Mouse (Mus musculus): Measurements from ENCODE around the gene Cyb5r2.

DNA sequence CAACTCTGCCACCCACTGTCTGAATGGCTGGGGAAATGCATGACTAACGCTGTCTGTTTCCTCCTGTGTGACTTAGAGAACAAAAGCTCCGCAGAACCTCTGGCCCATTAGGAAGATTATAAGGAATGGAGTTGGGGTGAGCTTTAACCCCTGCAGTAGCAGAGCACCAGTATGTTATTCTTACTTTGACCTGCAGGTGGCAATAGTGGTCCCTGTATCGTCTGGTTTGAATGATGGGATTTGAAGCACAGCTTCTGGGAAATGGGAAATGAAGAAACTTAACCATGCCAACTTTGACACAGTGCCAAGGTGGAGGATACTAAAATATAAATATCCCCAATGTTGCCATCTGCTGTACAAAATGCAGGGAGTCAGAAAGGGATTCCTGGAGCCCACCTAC lies 8.6 kb downstream of the Cyb5r2 start:
- TF ChIP-seq CTCF (IDR thresholded peaks at IDR 0.05; ENCODE audit: control insufficient read depth, insufficient read depth, insufficient read length): no peak
- TF ChIP-seq MAX (IDR thresholded peaks at IDR 0.05): no peak
- no peak for TF ChIP-seq FOSL1 (IDR thresholded peaks at IDR 0.05; ENCODE audit: insufficient read depth, low read length, poor library complexity, severe bottlenecking)
- no peak for TF ChIP-seq USF1 (IDR thresholded peaks at IDR 0.05; ENCODE audit: low read depth)
- TF ChIP-seq MYOD1 (IDR thresholded peaks at IDR 0.05; ENCODE audit: control insufficient read depth, insufficient read length, low read depth): no peak
- no peak for TF ChIP-seq CEBPB (IDR thresholded peaks at IDR 0.05; ENCODE audit: low read depth)
- no peak for TF ChIP-seq MYOG (IDR thresholded peaks at IDR 0.05; ENCODE audit: control insufficient read depth, extremely low read depth, insufficient read length)
